Mouse (Mus musculus): Measurements from ENCODE around the gene Hoxa11.

The Hoxa11 gene

DNA sequence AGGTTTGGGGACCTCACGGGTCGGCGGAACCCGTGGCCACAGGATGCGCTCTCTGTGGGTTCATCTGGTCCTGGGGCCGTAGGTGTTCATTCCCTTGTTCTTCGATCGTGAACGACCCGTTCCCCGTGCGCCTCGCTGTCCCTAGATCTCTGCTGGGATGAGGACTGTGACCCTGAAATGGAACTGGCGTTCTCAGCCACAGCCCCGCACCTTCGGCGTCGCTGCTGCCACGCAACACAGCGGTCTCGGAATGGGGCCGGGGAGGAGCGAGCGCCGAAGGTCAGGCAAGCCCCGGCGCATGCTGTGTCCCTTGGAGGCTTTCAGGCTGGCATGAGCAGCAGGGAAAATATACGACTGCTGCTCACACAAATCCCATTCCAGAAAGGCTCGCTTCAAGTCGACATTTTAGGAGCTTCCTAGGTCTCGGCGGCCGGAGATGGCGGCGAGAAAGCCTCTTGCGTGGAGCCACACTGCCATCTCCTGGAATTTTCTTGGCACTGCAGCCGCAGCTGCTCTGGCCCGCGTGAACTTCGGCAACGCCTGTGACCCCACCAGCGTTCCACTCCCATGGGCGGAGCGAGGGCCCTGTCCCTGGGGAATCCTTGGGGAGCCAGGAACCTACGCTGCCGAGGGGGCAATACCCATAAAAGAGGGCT lies 24.1 kb downstream of the Hoxa11 start, which contains the start of gene Hoxa7:
Gene Hoxa7, minus strand, starts transcription at position 518 of the 656 bp plus-strand sequence.
- CTCF ChIA-PET = interaction anchor here (0.6 to 3.8 kb wide), 52 partner anchors 8 to 1284 kb away, joined by 3 to 40 read pairs (median 4); partner anchors contain the start of genes Gm28308 (in 2 of the 4), Hoxa10 (in 2 of the 4), Hoxa3 (in 2 of the 4) and Hoxa1 (in 1 of the 4)
- POLR2A ChIA-PET = interaction anchor here in 3 of 4 experiments (0.6 to 3.2 kb wide), 14 partner anchors 8 to 838 kb away, joined by 3 to 13 read pairs (median 3); partner anchors contain the start of gene Hoxa6 (in 1 of the 3)

- CTCF ChIA-PET = interaction anchor here (0.6 to 3.8 kb wide), 34 partner anchors 7 to 1283 kb away, joined by 3 to 40 read pairs (median 4); partner anchors contain the start of genes Gm28308 (in 1 of the 4), Hoxa1 (in 1 of the 4), Hoxa10 (in 1 of the 4) and Hoxa3 (in 1 of the 4)
- POLR2A ChIA-PET = interaction anchor here in 2 of 4 experiments (0.6 to 5.0 kb wide), 6 partner anchors 8 to 837 kb away, joined by 3 to 29 read pairs (median 5); partner anchors contain the start of gene Hoxa5 (in 1 of the 2)
These were observed 24.7 kb downstream of the Hoxa11 start for GRCm38 (mm10) chr6:52220865-52221310.

DNA sequence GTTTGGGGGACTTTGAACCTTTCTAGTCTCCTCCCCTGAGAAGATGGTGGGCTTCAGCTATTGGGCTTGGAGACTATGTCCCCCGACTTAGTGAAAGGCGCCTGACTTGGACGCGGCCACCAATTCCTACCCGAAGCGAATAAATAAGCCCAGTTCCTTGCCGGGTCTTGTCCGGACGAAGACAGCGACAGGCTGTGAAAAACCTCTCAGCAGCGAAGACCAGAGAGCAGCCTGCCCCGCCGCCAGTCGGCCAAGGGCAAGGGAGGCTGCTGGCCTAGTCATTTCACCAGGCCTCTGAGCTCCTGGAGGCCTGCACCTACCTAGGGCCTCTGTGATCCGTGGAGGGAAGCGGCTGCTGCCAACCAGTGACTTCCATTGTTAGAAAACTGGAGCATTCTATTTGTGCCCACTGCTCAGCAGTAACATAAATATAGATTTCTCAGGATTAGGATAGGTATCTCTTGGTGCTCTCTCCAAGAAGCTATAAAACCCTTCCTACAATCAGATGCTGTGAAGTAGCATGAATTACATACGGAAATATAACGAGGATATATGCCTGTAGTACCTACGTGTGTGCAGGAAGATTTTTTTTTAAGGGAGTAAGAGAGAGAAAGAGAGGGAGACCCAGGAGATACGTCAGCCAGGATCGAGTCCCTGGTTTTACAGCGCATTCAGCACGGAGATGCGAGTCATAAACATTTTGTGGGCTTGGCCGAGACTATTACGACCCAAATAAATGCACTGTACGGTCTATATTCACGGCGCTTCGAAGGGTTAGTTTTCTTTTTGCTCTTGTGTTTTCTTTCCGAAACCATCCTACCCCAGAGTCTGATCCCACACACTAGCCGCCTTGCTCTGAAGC lies 25.4 kb downstream of the Hoxa11 start:
- ChIA-PET CTCF (interaction anchor here (0.6 to 3.8 kb wide), 8 partner anchors 9 to 949 kb away, joined by 3 to 40 read pairs (median 4); partner anchors contain the start of gene Hoxa10 (in 2 of the 4)), POLR2A (interaction anchor here in 2 of 4 experiments (1.2 to 5.0 kb wide), 5 partner anchors 9 to 751 kb away, joined by 3 to 29 read pairs (median 5); partner anchors contain the start of genes Hnrnpa2b1 (in 1 of the 2) and Hoxa5 (in 1 of the 2))

DNA sequence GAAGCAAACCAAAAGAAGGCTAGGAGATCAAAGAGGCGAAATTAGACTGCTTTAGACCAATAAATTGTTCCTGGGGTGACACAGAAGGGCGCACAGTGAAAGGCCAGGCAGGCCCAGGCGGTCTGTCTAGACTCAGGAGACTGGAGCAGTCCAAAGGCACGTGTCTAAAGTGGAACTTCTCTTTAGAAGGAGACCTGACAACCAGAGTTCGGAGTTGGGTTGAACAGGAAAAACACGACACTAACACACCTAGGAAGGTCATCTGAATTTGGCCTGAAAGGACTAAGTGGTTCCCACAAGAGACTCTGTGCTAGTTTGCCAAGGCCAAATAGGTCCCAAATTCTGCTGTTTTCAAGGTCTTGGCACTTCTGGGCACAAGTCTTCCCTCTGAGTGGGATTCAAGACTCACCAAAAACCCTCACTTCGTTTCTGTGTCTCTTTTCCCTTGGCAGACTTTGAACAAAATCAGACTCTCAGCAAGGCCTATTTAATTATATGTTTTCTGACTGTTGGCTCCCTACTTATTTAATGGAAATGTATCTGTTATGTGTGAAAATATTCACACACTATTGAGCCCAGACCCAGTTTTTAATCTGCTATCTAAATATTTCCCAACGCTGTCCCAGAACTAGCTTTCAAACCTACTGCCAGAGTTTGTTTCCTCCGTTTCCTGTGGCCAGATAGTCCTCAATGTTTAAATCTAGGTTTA lies 26.2 kb downstream of the Hoxa11 start:
- CTCF ChIA-PET = interaction anchor here in 2 of 4 experiments (1.8 to 3.8 kb wide), 2 partner anchors 9 to 22 kb away, joined by 5 to 40 read pairs; partner anchors contain the start of gene Hoxa10 (in 1 of the 2)
- POLR2A ChIA-PET = interaction anchor here in 2 of 4 experiments (1.2 to 5.0 kb wide), 6 partner anchors 8 to 750 kb away, joined by 3 to 29 read pairs (median 4); partner anchors contain the start of genes Hnrnpa2b1 (in 1 of the 2) and Hoxa5 (in 1 of the 2)

DNA sequence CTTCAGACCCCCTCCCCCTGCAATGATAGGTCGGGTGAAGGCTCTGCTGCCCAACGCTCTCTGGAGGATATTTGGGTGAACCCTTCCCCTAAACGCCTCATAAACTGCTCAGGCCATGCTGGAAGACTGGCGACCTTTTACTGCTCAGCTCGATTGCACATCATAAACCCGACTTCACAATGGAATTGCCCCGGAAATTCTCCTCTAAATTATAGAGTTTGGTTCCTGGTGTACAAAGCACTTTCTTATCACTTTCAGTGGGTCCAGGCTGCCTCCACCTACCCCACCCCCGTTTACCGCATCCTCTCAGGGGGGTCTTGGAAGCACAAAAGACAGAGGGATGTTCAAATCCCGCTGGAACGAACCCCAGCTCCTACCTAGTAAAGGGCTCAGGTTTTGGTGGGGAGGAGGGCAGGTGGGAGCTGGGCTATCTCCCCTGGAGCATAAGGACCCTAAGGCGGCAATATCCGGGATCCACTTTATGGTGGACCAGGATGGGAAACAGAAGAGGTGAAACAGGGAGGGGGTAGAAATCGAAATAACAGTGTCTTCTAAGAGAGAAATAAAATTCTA lies 26.9 kb downstream of the Hoxa11 start:
- POLR2A ChIA-PET = interaction anchor here in 2 of 4 experiments (0.6 to 5.0 kb wide), 8 partner anchors 15 to 60 kb away, joined by 3 to 29 read pairs (median 4); partner anchors contain the start of gene Hoxa5 (in 1 of the 2)
- CTCF ChIA-PET = interaction anchor here in 2 of 4 experiments (0.5 to 1.8 kb wide), 2 partner anchors 22 to 1084 kb away, joined by 5 to 6 read pairs; partner anchors contain the start of gene Hoxa10 (in 1 of the 2)

GRCm38 (mm10) chr6:52217895-52218642 lies 27.5 kb downstream of the Hoxa11 start:
- POLR2A ChIA-PET = interaction anchor here in 3 of 4 experiments (0.6 to 5.0 kb wide), 11 partner anchors 14 to 348 kb away, joined by 3 to 29 read pairs (median 3); partner anchors contain the start of gene Hoxa5 (in 1 of the 3)
- CTCF ChIA-PET = interaction anchor here in 3 of 4 experiments (0.5 to 1.8 kb wide), 5 partner anchors 11 to 1083 kb away, joined by 3 to 6 read pairs (median 4); partner anchors contain the start of genes Hoxa10 (in 1 of the 3) and Hoxa5 (in 1 of the 3)

GRCm38 (mm10) chr6:52217459-52217768 lies 28.2 kb downstream of the Hoxa11 start:
- POLR2A ChIA-PET = interaction anchor here in 2 of 4 experiments (0.6 to 5.0 kb wide), 7 partner anchors 13 to 748 kb away, joined by 3 to 29 read pairs (median 3); partner anchors contain the start of gene Hoxa5 (in 1 of the 2)
- CTCF ChIA-PET = interaction anchor here in 1 of 4 experiments (1.5 kb wide), 2 partner anchors 11 to 13 kb away, joined by 4 read pairs; partner anchors contain the start of gene Hoxa5

GRCm38 (mm10) chr6:52216691-52217458 lies 28.7 kb downstream of the Hoxa11 start:
- POLR2A ChIA-PET = interaction anchor here in 2 of 4 experiments (0.6 to 5.0 kb wide), 6 partner anchors 13 to 748 kb away, joined by 3 to 29 read pairs (median 3); partner anchors contain the start of gene Hoxa5 (in 1 of the 2)
- CTCF ChIA-PET = interaction anchor here in 1 of 4 experiments (1.5 kb wide), 2 partner anchors 10 to 12 kb away, joined by 4 read pairs; partner anchors contain the start of gene Hoxa5

DNA sequence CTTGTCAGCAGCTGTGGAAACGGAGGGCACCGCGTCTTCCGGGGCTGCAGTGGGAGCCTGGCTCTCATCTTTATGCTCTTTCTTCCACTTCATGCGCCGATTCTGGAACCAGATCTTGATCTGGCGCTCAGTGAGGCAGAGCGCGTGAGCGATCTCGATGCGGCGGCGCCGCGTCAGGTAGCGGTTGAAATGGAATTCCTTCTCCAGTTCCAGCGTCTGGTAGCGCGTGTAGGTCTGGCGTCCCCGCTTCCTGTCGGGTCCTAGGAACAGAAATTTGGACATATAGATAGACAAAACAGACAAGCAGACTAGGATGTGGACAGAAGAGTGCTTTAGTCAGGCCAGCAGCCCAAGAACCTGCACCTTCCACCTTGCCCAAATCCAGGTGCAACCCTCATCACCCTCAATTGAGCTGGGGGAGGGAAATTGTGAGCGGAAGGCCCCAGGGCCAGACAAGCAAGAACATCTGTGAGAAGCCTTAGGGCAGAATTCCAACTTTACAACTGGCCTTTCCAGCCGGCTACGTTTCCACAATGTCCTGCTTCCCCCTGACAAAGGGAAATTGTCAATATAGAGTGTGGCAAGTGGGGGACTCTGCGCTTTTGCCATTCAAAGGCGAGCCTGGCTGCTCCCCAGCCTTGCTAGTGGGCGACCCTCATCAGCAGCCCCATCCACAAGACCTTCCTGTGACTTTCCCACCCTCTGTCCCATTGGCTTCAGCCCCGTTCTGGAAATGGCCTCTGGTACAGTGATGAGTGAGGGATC lies 29.7 kb downstream of the Hoxa11 start:
- CTCF ChIA-PET = interaction anchor here in 1 of 4 experiments (1.5 kb wide), 1 partner anchor 11 kb away, joined by 4 read pairs; the partner anchor contains the start of gene Hoxa5
- POLR2A ChIA-PET = interaction anchor here in 1 of 4 experiments (5.0 kb wide), 1 partner anchor 12 kb away, joined by 29 read pairs; the partner anchor contains the start of gene Hoxa5

DNA sequence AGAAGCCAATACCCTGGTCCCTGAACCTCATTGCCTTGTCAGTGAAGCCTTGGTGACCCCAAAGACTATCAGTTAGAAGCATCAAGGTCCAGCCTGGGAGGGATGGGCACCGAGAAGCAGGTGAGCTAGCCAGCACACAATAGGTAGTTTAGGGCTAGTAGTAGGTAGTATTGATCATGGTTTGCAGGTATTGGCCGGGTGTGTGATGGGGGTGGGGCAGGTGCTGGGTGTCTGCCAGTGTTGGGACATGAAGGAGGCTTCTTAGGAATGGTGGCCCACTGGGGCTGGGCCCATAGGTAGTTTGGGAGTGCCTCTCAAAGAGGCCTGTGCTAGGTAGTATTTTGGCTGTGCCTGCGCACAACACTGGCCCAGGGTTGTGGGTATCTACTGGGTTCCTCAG lies 30.5 kb downstream of the Hoxa11 start:
- CTCF ChIA-PET = interaction anchor here in 1 of 4 experiments (1.3 kb wide), 1 partner anchor 30 kb away, joined by 4 read pairs; the partner anchor contains the start of gene Hoxa11

GRCm38 (mm10) chr6:52214271-52214670 lies 31.3 kb downstream of the Hoxa11 start:
- CTCF ChIA-PET = interaction anchor here in 1 of 4 experiments (1.3 kb wide), 1 partner anchor 31 kb away, joined by 4 read pairs; the partner anchor contains the start of gene Hoxa11
- POLR2A ChIA-PET = interaction anchor here in 1 of 4 experiments (0.9 to 2.1 kb wide), 6 partner anchors 10 to 559 kb away, joined by 3 to 7 read pairs (median 4); partner anchors contain the start of genes Hoxa11 and Hoxa5

More for the DNA sequence above, 30.5 kb downstream of the Hoxa11 start:
- POLR2A ChIA-PET = interaction anchor here in 1 of 4 experiments (1.2 to 1.4 kb wide), 3 partner anchors 11 to 37 kb away, joined by 3 to 4 read pairs (median 3); partner anchors contain the start of gene Hoxa11

GRCm38 (mm10) chr6:52213119-52213986 lies 32.3 kb downstream of the Hoxa11 start, which contains the start of the genes Hoxa3 and Gm28308:
TSS of gene Hoxa3 (minus strand) at chr6:52213336.
TSS of gene Gm28308 (minus strand) at chr6:52213339.
- POLR2A ChIA-PET = interaction anchor here in 3 of 4 experiments (0.5 to 2.1 kb wide), 10 partner anchors 9 to 558 kb away, joined by 3 to 7 read pairs (median 4); partner anchors contain the start of genes 5730596B20Rik (in 1 of the 3) and Hoxa5 (in 1 of the 3)
- CTCF ChIA-PET = interaction anchor here (0.8 to 1.9 kb wide), 4 partner anchors 8 to 27 kb away, joined by 3 to 10 read pairs (median 4); partner anchors contain the start of genes Hoxa7 (in 3 of the 4) and Hoxa10 (in 1 of the 4)
